Comparison of ENCODE assay signal across 8 mouse cellular contexts in genomic region chr7:132813416-132814088, GRCm38 (mm10). TPM values are rescaled to one million over a fixed set of nuclear protein-coding genes. Genes with fewer than 3 reads are reported as not detected.
DNase-seq lines count a peak whose midpoint lies in the region; ATAC-seq and TF ChIP-seq lines count a peak whose summit lies in the region.

Gene Fam53b (minus strand): TSS chr7:132813886.

- H3K79me2 ChIP-seq in heart, adult 2 months (replicated peaks; ENCODE audit: control insufficient read depth, insufficient read depth, low read length): peaks cover 3% of the 10 kb centered on the region; the same call in 1 of the 2 replicates
- peaks cover 6% of the 10 kb centered on the region; the same call in 1 of the 2 replicates for H3K79me2 ChIP-seq in liver, adult 2 months (ENCODE audit: control insufficient read depth, insufficient read depth, low read length)

- H3K4me1 ChIP-seq in embryonic facial prominence, embryonic 11.5 days (ENCODE audit: control insufficient read depth, insufficient read depth, low read length): peaks cover 15% of the 10 kb centered on the region
- peaks cover 14% of the 10 kb centered on the region for H3K4me1 ChIP-seq in heart, adult 2 months (ENCODE audit: control insufficient read depth, insufficient read depth, low read length)
- H3K4me1 ChIP-seq in kidney, adult 2 months (ENCODE audit: control insufficient read depth, insufficient read depth, low read length): peaks cover 12% of the 10 kb centered on the region; the same call in 1 of the 2 replicates
- peaks cover 3% of the 10 kb centered on the region; the same call in 1 of the 2 replicates for H3K4me1 ChIP-seq in liver, adult 2 months (ENCODE audit: control insufficient read depth, insufficient read depth, low read length)
- H3K4me1 ChIP-seq in stomach, embryonic 14.5 days (ENCODE audit: control insufficient read depth, insufficient read depth, low read length): peaks cover 37% of the 10 kb centered on the region

- H3K4me3 ChIP-seq in embryonic facial prominence, embryonic 11.5 days (ENCODE audit: low read depth, low read length): peak within 1 kb of the TSS; percentile 72
- H3K4me3 ChIP-seq in heart, adult 2 months: peak within 1 kb of the TSS; percentile 93
- H3K4me3 ChIP-seq in kidney, adult 2 months (ENCODE audit: insufficient read depth, low read depth, low read length): peak within 1 kb of the TSS; percentile 76
- H3K4me3 ChIP-seq in liver, adult 2 months (ENCODE audit: insufficient read depth, low read depth, low read length): peak within 1 kb of the TSS; percentile 77
- peak within 1 kb of the TSS; percentile 73 for H3K4me3 ChIP-seq in stomach, embryonic 14.5 days (ENCODE audit: low read depth, low read length)

- no peaks in the 10 kb centered on the region for H3K36me3 ChIP-seq in embryonic facial prominence, embryonic 11.5 days (replicated peaks; ENCODE audit: control insufficient read depth, insufficient read depth, low read depth, low read length)
- peaks cover 7% of the 10 kb centered on the region for H3K36me3 ChIP-seq in heart, adult 2 months (ENCODE audit: control insufficient read depth, insufficient read depth, low read length)
- no peaks in the 10 kb centered on the region for H3K36me3 ChIP-seq in kidney, adult 2 months (ENCODE audit: control insufficient read depth, insufficient read depth, low read length)
- no peaks in the 10 kb centered on the region for H3K36me3 ChIP-seq in liver, adult 2 months (ENCODE audit: control insufficient read depth, insufficient read depth, low read length)
- H3K36me3 ChIP-seq in stomach, embryonic 14.5 days (ENCODE audit: control insufficient read depth, insufficient read depth, low read length): no peaks in the 10 kb centered on the region

- intact Hi-C loops in heart, adult 2 months (cut with DNase I): loop anchor here (2.0 kb wide), 1 partner anchor 39 kb away; the partner anchor contains the start of gene Eef1akmt2

- H3K27me3 ChIP-seq in embryonic facial prominence, embryonic 11.5 days (ENCODE audit: control insufficient read depth, insufficient read depth, low read length): no peaks in the 10 kb centered on the region
- H3K27me3 ChIP-seq in heart, adult 2 months (ENCODE audit: control insufficient read depth, insufficient read depth, low read length): no peaks in the 10 kb centered on the region
- H3K27me3 ChIP-seq in kidney, adult 2 months (replicated peaks; ENCODE audit: control insufficient read depth, insufficient read depth, low read length): no peaks in the 10 kb centered on the region
- H3K27me3 ChIP-seq in liver, adult 2 months (ENCODE audit: control insufficient read depth, insufficient read depth, low read length): no peaks in the 10 kb centered on the region
- no peaks in the 10 kb centered on the region for H3K27me3 ChIP-seq in stomach, embryonic 14.5 days (ENCODE audit: control insufficient read depth, insufficient read depth, low read length)

- H3K4me2 ChIP-seq in embryonic facial prominence, embryonic 11.5 days (ENCODE audit: low read depth, low read length): peak within 1 kb of the TSS; percentile 91
- peak within 1 kb of the TSS; percentile 90 for H3K4me2 ChIP-seq in stomach, embryonic 14.5 days (replicated peaks; ENCODE audit: low read depth, low read length)

- WGBS in embryonic facial prominence, embryonic 11.5 days: under 1% methylated on average over 82 of the region's 85 CpGs
- under 1% methylated on average over 82 of the region's 85 CpGs for WGBS in heart, adult 2 months
- WGBS in kidney, adult 2 months: under 1% methylated on average over 84 of the region's 85 CpGs
- under 1% methylated on average over 83 of the region's 85 CpGs for WGBS in liver, adult 2 months
- under 1% methylated on average over 78 of the region's 85 CpGs for WGBS in stomach, embryonic 14.5 days

- peak within 1 kb of the TSS; percentile 81 for H3K27ac ChIP-seq in embryonic facial prominence, embryonic 11.5 days (replicated peaks; ENCODE audit: low read depth, low read length)
- peak within 1 kb of the TSS; percentile 97 for H3K27ac ChIP-seq in heart, adult 2 months
- H3K27ac ChIP-seq in kidney, adult 2 months (ENCODE audit: insufficient read depth, low read depth, low read length): peak within 1 kb of the TSS; percentile 67
- H3K27ac ChIP-seq in liver, adult 2 months (replicated peaks; ENCODE audit: insufficient read depth, low read depth, low read length): peak within 1 kb of the TSS; percentile 71
- H3K27ac ChIP-seq in stomach, embryonic 14.5 days (ENCODE audit: low read length): peak within 1 kb of the TSS; percentile 89

- peak; percentile 41; the same call in 1 of the 2 replicates for ATAC-seq in embryonic facial prominence, embryonic 11.5 days (replicated peaks; ENCODE audit: insufficient number of reproducible peaks, low FRiP score, low TSS enrichment, low read depth)
- 0 out of 2 replicates have a peak, but pooled peaks have one; percentile 34 for ATAC-seq in monocyte, adult 5-6 weeks (replicated peaks; ENCODE audit: insufficient number of reproducible peaks, low FRiP score, low TSS enrichment, poor library complexity, severe bottlenecking)
- peak; percentile 74 for ATAC-seq in stomach, embryonic 14.5 days (ENCODE audit: insufficient number of reproducible peaks, insufficient read depth, low FRiP score, low read depth)

- TF ChIP-seq POLR2A in heart, adult 2 months (IDR thresholded peaks at IDR 0.05; ENCODE audit: insufficient read depth, low read depth, low read length): peak; percentile 77
- TF ChIP-seq POLR2A in kidney, adult 2 months (IDR thresholded peaks at IDR 0.05; ENCODE audit: low read depth, low read length): peak; percentile 9
- peak; percentile 20; the same call in 1 of the 2 replicates for TF ChIP-seq POLR2A in liver, adult 2 months (IDR thresholded peaks at IDR 0.05; ENCODE audit: extremely low read depth, insufficient read depth, low read length)

- DNase-seq in 3T3-L1 (ENCODE audit: low read depth, low spot score): peak; percentile 31
- peak; percentile 72 for DNase-seq in adrenal gland, adult 8-10 months
- DNase-seq in embryonic facial prominence, embryonic 11.5 days (ENCODE audit: low spot score): peak; percentile 72
- DNase-seq in heart, adult 2 months: peak; percentile 87
- peak; percentile 86 for DNase-seq in kidney, adult 2 months
- DNase-seq in liver, adult 2 months (ENCODE audit: extremely low read depth, low read depth, low spot score): peak; percentile 75

- peak; percentile 34; the same call in 1 of the 2 replicates for TF ChIP-seq EP300 in heart, adult 2 months (IDR thresholded peaks at IDR 0.05; ENCODE audit: insufficient read depth, low read depth, low read length)

- H3K9ac ChIP-seq in embryonic facial prominence, embryonic 11.5 days (replicated peaks; ENCODE audit: low read length): peak within 1 kb of the TSS; percentile 91
- H3K9ac ChIP-seq in heart, adult 2 months (ENCODE audit: low read depth, low read length): peak within 1 kb of the TSS; percentile 78
- peak within 1 kb of the TSS; percentile 79 for H3K9ac ChIP-seq in liver, adult 2 months (ENCODE audit: low read depth, low read length)
- peak within 1 kb of the TSS; percentile 74 for H3K9ac ChIP-seq in stomach, embryonic 14.5 days (replicated peaks; ENCODE audit: low read depth, low read length)

- TF ChIP-seq CTCF in heart, adult 2 months (IDR thresholded peaks at IDR 0.05): peak; percentile 63
- TF ChIP-seq CTCF in kidney, adult 2 months (conservative IDR thresholded peaks at IDR 0.05; ENCODE audit: insufficient read depth, insufficient read length, low read depth, low read length): no peak
- peak; percentile 17; the same call in 1 of the 2 replicates for TF ChIP-seq CTCF in liver, adult 2 months (IDR thresholded peaks at IDR 0.05; ENCODE audit: low read depth, low read length)

- no peaks in the 10 kb centered on the region for H3K9me3 ChIP-seq in embryonic facial prominence, embryonic 11.5 days (replicated peaks; ENCODE audit: control insufficient read depth, low read length)
- H3K9me3 ChIP-seq in stomach, embryonic 14.5 days (ENCODE audit: control insufficient read depth, low read depth, low read length): no peaks in the 10 kb centered on the region

RNA-seq across cellular contexts. Expression of gene Fam53b, which starts in this region (rescaled TPM):
- 100 to 1,000 TPM in 1 of 4 experiments, 10 to 100 TPM in 3; 84.3 to 115 (median 87.7) TPM for total RNA-seq in adrenal gland, adult 8-10 months (2022)
- polyA plus RNA-seq in embryonic facial prominence, embryonic 11.5 days (2014; fragmentation: Nextera tagmentation; extraction: Ambion mirVana): 11.8 and 16.0 TPM in 2 replicates
- total RNA-seq in heart, adult 2 months (2021): 10 to 100 TPM; 22.0 to 26.9 TPM
- polyA plus RNA-seq in heart, adult 2 months (2012; rRNA removed): 22.5 and 25.7 TPM in 2 replicates
- polyA plus RNA-seq in kidney, adult 2 months (2012; rRNA removed): 29.3 and 31.1 TPM in 2 replicates
- 4.3 and 7.6 TPM in 2 replicates for total RNA-seq in liver, adult 2 months (2014; rRNA removed)
- polyA plus RNA-seq in liver, adult 2 months (2012; rRNA removed): 9.1 and 9.9 TPM in 2 replicates
- 15.8 to 51.1 TPM (median 20.4 TPM) in 3 replicates for total RNA-seq in monocyte, adult 5-6 weeks (2017)
- polyA plus RNA-seq in stomach, embryonic 14.5 days (2014; fragmentation: Nextera tagmentation; extraction: Ambion mirVana): 16.4 and 17.2 TPM in 2 replicates

Comparison
In these comparisons a context has a peak if more than half of its experiments do, and no peak if none do; other contexts are left out.
1. Peak in every context shown above with its lines: DNase-seq, ATAC-seq, H3K4me3 ChIP-seq and H3K27ac ChIP-seq.
2. DNase-seq: peak in every context shown above with its lines; median percentile 87 in heart, adult 2 months; 86 in kidney, adult 2 months; 75 in liver, adult 2 months; 72 in adrenal gland, adult 8-10 months; 72 in embryonic facial prominence, embryonic 11.5 days; 31 in 3T3-L1.
3. POLR2A ChIP-seq: peak in every context shown above with its lines; median percentile 77 in heart, adult 2 months; 20 in liver, adult 2 months; 9 in kidney, adult 2 months.